Mouse (Mus musculus): ENCODE data around the gene Foxl1. TPM values are rescaled to one million over a fixed set of nuclear protein-coding genes. Genes with fewer than 3 reads are reported as not detected.
"Not testable (repeated sequence)": the region's sequence is repeated elsewhere in the genome, so short reads cannot be mapped to it uniquely, and the experiment has no call there.

The Foxl1 gene
- polyA plus RNA-seq, 1 experiment from 2014 or later = 0.12 TPM

DNA sequence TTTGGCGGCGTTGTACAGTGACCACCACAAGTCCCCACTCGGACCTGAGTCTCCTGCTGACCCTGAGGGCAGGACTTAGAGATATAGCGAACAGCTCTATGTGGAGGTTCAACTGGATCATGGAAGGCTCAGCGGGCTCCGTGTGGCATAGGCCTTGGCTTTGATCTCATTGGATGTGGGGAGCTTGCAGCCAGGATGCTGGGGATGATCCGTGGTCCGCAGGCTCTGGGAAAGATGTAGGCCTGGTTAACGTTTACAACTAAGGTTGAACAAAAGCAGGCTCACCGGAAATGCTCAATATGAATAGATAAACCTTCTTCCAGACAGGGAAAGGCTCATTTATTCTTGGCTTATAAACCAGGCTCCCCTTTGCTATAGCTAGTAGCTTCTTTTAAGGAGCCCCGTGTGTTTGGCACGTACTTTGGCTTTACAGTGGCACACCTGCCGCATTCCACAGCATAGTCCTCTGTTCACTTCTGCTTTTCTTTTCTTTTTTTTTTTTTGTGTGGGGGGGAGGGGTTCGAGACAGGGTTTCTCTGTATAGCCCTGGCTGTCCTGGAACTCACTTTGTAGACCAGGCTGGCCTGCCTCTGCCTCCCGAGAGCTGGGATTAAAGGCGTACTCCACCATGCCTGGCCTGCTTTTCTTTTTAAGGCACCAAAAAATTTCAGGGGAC is 1.7 kb downstream of the Foxl1 start:
- Histone ChIP-seq H3K9ac (no peak overlapping the region), H3K4me1 (peaks cover 24% of the 10 kb centered on the region), H3K4me3 (no peak overlapping the region), H3K4me2 (no peak overlapping the region), H3K27me3 (peaks cover 89% of the 10 kb centered on the region), H3K9me3 (replicated peaks) (no peaks in the 10 kb centered on the region), H3K36me3 (ENCODE audit: poor library complexity, severe bottlenecking) (no peaks in the 10 kb centered on the region), H3K27ac (no peak overlapping the region)
- WGBS = 12% methylated on average over 16 of the region's 16 CpGs
- ATAC-seq = no peak

DNA sequence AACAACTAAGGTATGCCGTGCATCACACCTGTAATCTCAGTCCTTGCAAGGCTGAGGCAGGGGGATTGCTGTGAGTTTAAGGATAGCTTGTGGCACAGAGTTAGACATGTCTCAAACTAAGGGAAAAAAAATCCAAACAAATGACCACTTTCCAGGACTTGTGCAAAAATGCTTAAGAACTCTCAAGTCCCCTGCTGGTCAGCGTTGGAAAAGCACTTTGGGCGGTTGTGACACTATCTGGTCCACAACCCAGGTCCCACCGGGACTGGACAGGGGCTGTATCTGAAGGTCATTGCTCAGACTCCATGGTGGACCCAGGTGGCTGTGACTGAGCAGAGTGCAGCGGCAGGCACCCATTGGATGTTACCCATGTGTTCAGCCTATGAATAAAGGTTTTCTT is 2.8 kb downstream of the Foxl1 start:
- WGBS = 37% methylated on average over 5 of the region's 5 CpGs

GRCm38 (mm10) chr8:121132961-121133513 is 5.3 kb downstream of the Foxl1 start:
- Histone ChIP-seq H3K4me3 (no peak overlapping the region), H3K4me1 (peaks cover 11% of the 10 kb centered on the region), H3K4me2 (no peak overlapping the region), H3K27me3 (peaks cover 53% of the 10 kb centered on the region), H3K9ac (no peak overlapping the region), H3K27ac (no peak overlapping the region), H3K36me3 (ENCODE audit: poor library complexity, severe bottlenecking) (no peaks in the 10 kb centered on the region), H3K9me3 (replicated peaks) (peaks cover 12% of the 10 kb centered on the region)
- WGBS = 74% methylated on average over 5 of the region's 5 CpGs
- no peak for ATAC-seq

More for the DNA sequence above, 2.8 kb downstream of the Foxl1 start:
- no peak overlapping the region for H3K27ac ChIP-seq
- no peaks in the 10 kb centered on the region for H3K36me3 ChIP-seq (ENCODE audit: poor library complexity, severe bottlenecking)
- no peak overlapping the region for H3K9ac ChIP-seq
- H3K4me2 ChIP-seq = no peak overlapping the region
- peaks cover 78% of the 10 kb centered on the region for H3K27me3 ChIP-seq
- no peaks in the 10 kb centered on the region for H3K9me3 ChIP-seq (replicated peaks)
- H3K4me3 ChIP-seq = no peak overlapping the region
- peaks cover 17% of the 10 kb centered on the region for H3K4me1 ChIP-seq
- no peak for ATAC-seq

DNA sequence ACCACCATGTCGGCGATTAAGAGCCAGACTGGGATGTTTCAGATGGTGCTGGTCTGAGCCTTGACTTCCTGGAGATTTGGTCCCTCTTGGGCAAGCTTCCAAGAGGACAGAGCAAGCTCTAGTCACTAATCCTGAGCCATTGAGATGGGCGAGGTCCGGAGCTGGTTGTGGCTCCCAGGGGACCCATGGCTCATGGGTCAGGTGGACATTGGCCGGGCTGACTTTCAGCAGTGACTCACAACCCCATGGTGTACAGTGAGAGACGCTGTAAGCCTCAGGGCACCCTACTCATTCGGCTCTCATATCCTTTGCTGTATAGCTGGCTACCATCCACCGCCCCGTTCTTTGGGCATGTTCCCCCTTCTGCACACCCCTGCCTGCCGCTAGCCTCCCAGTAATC is 6.4 kb downstream of the Foxl1 start:
- 87% methylated on average over 10 of the region's 10 CpGs for WGBS
- H3K27ac ChIP-seq = no peak overlapping the region
- H3K4me1 ChIP-seq = peaks cover under 1% of the 10 kb centered on the region; the same call in 1 of the 2 replicates
- H3K4me3 ChIP-seq = no peak overlapping the region
- no peak overlapping the region for H3K9ac ChIP-seq
- peaks cover 42% of the 10 kb centered on the region for H3K27me3 ChIP-seq
- no peak for ATAC-seq
- H3K36me3 ChIP-seq (ENCODE audit: poor library complexity, severe bottlenecking) = no peaks in the 10 kb centered on the region
- H3K4me2 ChIP-seq = no peak overlapping the region
- H3K9me3 ChIP-seq (replicated peaks) = peaks cover 17% of the 10 kb centered on the region

- WGBS = 90% methylated on average over 11 of the region's 11 CpGs
These were observed 6.8 kb downstream of the Foxl1 start for GRCm38 (mm10) chr8:121134512-121134911.

DNA sequence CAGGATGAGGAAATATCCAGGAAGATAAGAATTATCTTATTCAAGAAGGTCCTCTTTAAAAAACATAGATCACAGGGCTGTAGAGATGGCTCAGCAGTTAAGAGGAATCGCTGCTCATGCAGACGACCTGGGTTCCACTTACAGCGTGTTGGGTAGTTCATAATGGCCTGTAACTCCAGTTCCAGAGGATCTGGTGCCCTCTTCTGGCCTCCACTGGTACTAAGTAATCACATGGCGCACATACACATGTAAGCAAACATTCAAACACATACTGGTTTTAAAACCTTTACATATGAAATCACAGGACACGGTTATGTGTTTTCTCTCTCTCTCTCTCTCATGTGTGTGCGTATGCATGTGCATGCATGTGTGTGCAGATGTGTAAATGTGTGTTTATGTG is 9.1 kb downstream of the Foxl1 start:
- WGBS = 90% methylated on average over 6 of the region's 6 CpGs
- Histone ChIP-seq H3K27me3 (peaks cover 24% of the 10 kb centered on the region), H3K36me3 (ENCODE audit: poor library complexity, severe bottlenecking) (no peaks in the 10 kb centered on the region), H3K4me1 (no peaks in the 10 kb centered on the region), H3K9ac (no peak overlapping the region), H3K4me2 (no peak overlapping the region), H3K9me3 (replicated peaks) (peaks cover 17% of the 10 kb centered on the region), H3K4me3 (no peak overlapping the region), H3K27ac (no peak overlapping the region)
- ATAC-seq = no peak

More at GRCm38 (mm10) chr8:121134512-121134911, 6.8 kb downstream of the Foxl1 start:
- Histone ChIP-seq H3K36me3 (ENCODE audit: poor library complexity, severe bottlenecking) (no peaks in the 10 kb centered on the region), H3K4me2 (no peak overlapping the region), H3K4me1 (no peaks in the 10 kb centered on the region), H3K4me3 (no peak overlapping the region), H3K9me3 (replicated peaks) (peaks cover 17% of the 10 kb centered on the region), H3K27ac (no peak overlapping the region), H3K27me3 (peaks cover 42% of the 10 kb centered on the region), H3K9ac (no peak overlapping the region)
- no peak for ATAC-seq

- H3K4me1 ChIP-seq; H3K9me3 ChIP-seq (replicated peaks); H3K9ac ChIP-seq; H3K36me3 ChIP-seq (ENCODE audit: poor library complexity, severe bottlenecking); H3K4me3 ChIP-seq; ATAC-seq; H3K27ac ChIP-seq; H3K4me2 ChIP-seq: not testable (repeated sequence)
- H3K27me3 ChIP-seq = peaks cover 14% of the 10 kb centered on the region
- WGBS = 82% methylated on average over 5 of the region's 6 CpGs
These were observed 17.9 kb downstream of the Foxl1 start for GRCm38 (mm10) chr8:121145457-121146134.

GRCm38 (mm10) chr8:121148573-121149083 is 20.9 kb downstream of the Foxl1 start:
- Histone ChIP-seq H3K27ac (no peak overlapping the region), H3K9me3 (replicated peaks) (no peaks in the 10 kb centered on the region), H3K9ac (no peak overlapping the region), H3K4me3 (no peak overlapping the region), H3K4me2 (no peak overlapping the region), H3K27me3 (peaks cover 13% of the 10 kb centered on the region), H3K4me1 (peaks cover 3% of the 10 kb centered on the region; the same call in 1 of the 2 replicates), H3K36me3 (ENCODE audit: poor library complexity, severe bottlenecking) (no peaks in the 10 kb centered on the region)
- WGBS = 46% methylated on average over 8 of the region's 8 CpGs
- ATAC-seq = no peak

GRCm38 (mm10) chr8:121152394-121152793 is 24.7 kb downstream of the Foxl1 start:
- Histone ChIP-seq H3K4me3 (no peak overlapping the region), H3K36me3 (ENCODE audit: poor library complexity, severe bottlenecking) (no peaks in the 10 kb centered on the region), H3K4me1 (no peaks in the 10 kb centered on the region), H3K27me3 (peaks cover 7% of the 10 kb centered on the region; the same call in 1 of the 2 replicates), H3K4me2 (no peak overlapping the region), H3K27ac (no peak overlapping the region), H3K9ac (no peak overlapping the region), H3K9me3 (replicated peaks) (no peaks in the 10 kb centered on the region)
- no peak for ATAC-seq
- WGBS = 76% methylated on average over 12 of the region's 12 CpGs

- H3K4me1 ChIP-seq = no peaks in the 10 kb centered on the region
- WGBS = 92% methylated on average over 7 of the region's 7 CpGs
- no peak overlapping the region for H3K27ac ChIP-seq
- no peak for ATAC-seq
- no peaks in the 10 kb centered on the region for H3K36me3 ChIP-seq (ENCODE audit: poor library complexity, severe bottlenecking)
- H3K9ac ChIP-seq = no peak overlapping the region
- no peaks in the 10 kb centered on the region for H3K9me3 ChIP-seq (replicated peaks)
- no peaks in the 10 kb centered on the region for H3K27me3 ChIP-seq
- H3K4me3 ChIP-seq = no peak overlapping the region
- H3K4me2 ChIP-seq = no peak overlapping the region
These were observed 29.3 kb downstream of the Foxl1 start for GRCm38 (mm10) chr8:121156990-121157491.

DNA sequence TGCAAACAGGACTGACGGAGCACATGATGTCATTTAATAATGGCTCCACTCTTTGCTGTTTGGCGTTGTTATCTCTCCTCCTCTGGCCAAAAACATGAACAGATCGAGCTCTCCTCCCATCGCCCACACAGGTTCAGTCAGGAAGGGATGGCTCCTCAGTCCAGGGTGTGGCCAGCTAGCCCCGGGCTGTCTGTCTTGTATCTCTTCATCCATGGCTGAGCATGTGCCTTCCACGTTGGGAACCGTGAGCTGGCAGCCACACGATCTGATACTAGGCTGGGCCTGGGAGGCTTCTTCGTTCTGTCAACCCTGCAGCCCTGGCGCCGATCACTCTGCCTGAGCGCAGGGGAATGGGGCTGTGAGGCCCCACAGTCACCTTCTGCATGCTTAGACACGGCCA is 31.1 kb downstream of the Foxl1 start:
- no peaks in the 10 kb centered on the region for H3K36me3 ChIP-seq (ENCODE audit: poor library complexity, severe bottlenecking)
- 0 out of 2 replicates have a peak, but pooled peaks cover 1% of the 10 kb centered on the region for H3K4me1 ChIP-seq
- H3K9ac ChIP-seq = no peak overlapping the region
- 81% methylated on average over 13 of the region's 13 CpGs for WGBS
- H3K27me3 ChIP-seq = no peaks in the 10 kb centered on the region
- H3K4me2 ChIP-seq = no peak overlapping the region
- no peaks in the 10 kb centered on the region for H3K9me3 ChIP-seq (replicated peaks)
- ATAC-seq = no peak
- no peak overlapping the region for H3K27ac ChIP-seq
- no peak overlapping the region for H3K4me3 ChIP-seq

DNA sequence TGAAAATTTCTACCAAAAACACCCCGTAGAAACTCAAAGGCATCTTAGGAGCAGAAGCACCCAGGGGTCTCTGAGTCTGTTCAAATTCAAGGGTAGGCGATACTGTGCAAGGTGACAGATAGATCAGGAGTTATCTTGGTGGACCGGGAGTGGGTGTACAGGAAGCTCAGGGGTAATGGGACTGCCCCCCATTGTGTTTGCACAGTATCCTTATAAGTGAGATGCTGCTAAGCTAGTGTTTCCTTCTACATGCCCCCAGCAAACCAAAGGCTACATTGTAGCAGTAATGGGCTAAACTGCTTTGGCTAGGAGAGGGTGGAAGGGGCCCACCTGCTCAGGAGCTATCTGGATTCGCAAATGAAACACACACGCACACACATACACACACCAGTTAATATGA is 33.7 kb downstream of the Foxl1 start:
- ATAC-seq = no peak
- Histone ChIP-seq H3K4me1 (0 out of 2 replicates have a peak, but pooled peaks cover 8% of the 10 kb centered on the region), H3K4me2 (no peak overlapping the region), H3K4me3 (no peak overlapping the region), H3K27ac (no peak overlapping the region), H3K9me3 (replicated peaks) (no peaks in the 10 kb centered on the region), H3K27me3 (no peaks in the 10 kb centered on the region), H3K9ac (no peak overlapping the region), H3K36me3 (ENCODE audit: poor library complexity, severe bottlenecking) (no peaks in the 10 kb centered on the region)
- 96% methylated on average over 5 of the region's 5 CpGs for WGBS

Measured in forebrain, embryonic 13.5 days (tissue).